Mouse (Mus musculus) common myeloid progenitor, adult 5-6 weeks (primary cell): ENCODE data around the gene Crybb1. TPM values are rescaled to one million over a fixed set of nuclear protein-coding genes. Genes with fewer than 3 reads are reported as not detected.

Source experiments
- ATAC-seq: replicated peaks from 2 replicates; pipeline ENCODE4 v1.8.0; 2016; ENCODE audit warnings: low read depth, mild to moderate bottlenecking, moderate TSS enrichment, inconsistent platforms; ENCODE audit not compliant: poor library complexity, severe bottlenecking
- total RNA-seq: library from RNA; stranded (forward); fragments of 200-1000, 187-1606 nt; gene quantifications from 2 replicates; pipeline ENCODE4 v1.2.3, GENCODE M21; 2017

The Crybb1 gene
- total RNA-seq, result not detected in 2 replicates

GRCm38 (mm10) chr5:112255426-112255825 is at the start of gene Crybb1:
Gene Crybb1, plus strand, starts transcription at chr5:112255815.
- ATAC-seq, result no peak

DNA sequence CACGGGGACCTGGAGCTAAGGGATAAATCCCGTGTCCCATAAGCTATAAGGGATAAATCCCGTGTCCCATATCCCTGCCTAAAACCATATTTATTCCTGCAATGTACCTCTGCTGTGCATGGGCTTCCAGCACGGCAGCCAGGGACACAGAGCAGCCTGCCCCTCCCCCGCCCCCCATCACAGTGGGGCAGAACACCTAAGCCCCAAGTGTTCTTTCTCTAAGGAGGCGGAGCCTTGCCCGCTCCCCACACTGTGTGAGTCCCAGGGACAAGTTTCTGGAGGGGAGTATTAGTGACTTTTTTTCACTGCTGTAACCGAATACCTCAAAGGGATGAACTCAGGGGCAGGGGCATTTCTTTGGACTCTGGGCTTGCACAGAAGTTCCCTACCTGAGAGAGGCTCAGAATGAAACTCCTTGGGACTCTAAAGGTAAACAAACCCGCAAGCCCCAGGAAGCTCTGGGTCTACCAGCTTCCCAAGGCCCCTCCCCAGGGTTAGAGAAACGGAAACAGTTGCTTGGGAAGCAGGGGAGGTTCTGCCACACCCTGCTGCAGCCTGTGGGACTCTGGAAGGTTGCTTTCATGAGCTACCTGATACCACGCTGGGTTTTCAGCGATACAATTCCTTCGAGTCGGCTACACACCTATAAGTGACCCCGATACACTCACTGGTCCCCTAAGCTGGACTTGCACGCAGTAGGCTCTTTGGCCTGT is 48.9 kb upstream of the Crybb1 start:
- no peak for ATAC-seq

- no peak for ATAC-seq
Measured at GRCm38 (mm10) chr5:112208321-112208720, 47.3 kb upstream of the Crybb1 start.

DNA sequence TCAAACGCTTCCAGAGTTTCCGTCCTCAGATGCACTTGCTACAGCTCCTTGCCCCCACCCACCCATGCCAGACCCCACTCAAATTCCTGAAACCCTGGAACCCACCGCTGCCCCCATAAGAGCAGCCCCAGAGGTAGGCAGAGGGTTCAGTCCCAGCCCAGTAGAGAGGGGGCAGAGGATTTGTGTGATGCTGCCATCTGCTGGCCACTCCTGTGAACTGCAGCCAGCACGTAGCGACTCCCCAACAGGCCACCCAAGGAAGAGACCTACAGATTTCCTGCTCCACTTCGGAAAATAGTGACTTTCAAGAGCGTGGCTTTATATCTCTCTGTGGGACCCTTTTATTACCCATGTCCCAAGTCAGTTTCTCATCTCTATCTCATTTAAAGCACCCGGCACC is 45.5 kb upstream of the Crybb1 start:
- ATAC-seq, result peak; percentile 66

- ATAC-seq, result no peak
Measured at GRCm38 (mm10) chr5:112211911-112212310, 43.7 kb upstream of the Crybb1 start.

GRCm38 (mm10) chr5:112212711-112213264 is 42.8 kb upstream of the Crybb1 start:
- ATAC-seq, result no peak

DNA sequence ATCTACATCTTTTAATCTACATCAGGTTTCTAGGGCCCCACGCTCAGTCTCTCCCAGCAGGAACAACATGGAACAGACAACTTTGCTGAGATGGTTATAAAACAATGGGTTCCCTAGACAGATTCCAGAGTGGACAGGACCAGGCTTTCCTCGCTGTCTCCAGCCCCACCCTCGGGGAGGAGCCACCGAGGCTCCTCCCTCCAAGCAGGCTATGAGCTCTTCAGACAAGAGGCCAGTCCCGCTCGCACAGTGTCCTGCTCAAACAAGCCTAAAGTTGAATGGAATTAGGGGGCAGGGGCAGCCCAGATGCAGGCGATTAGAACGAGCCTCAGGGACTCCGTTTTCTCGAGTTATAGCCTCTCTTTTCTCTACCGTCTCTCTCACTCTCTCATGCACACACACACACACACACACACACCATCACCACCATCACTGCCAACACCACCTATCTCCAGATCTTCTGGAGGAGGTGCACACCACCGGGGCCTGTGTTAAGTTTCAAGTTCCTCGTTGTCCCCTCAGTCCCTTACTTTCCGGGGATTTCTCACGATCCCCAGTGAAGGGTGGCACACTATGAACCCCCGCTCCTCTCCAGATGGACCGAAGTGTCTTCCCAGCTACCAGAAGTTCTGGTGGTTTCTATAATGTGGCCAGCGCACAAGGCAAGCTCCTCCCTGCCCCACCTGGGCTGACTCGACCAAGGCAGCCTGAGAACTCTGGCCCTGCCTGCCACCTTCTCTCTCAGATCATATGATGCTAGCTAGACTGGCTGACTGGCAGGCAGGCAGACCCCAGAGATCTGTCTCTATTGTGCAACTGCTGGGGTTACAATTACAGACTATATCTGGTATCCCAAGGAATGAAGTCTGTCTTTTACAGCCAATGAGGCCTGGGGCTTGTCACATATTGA is 42.0 kb upstream of the Crybb1 start:
- ATAC-seq, result no peak

DNA sequence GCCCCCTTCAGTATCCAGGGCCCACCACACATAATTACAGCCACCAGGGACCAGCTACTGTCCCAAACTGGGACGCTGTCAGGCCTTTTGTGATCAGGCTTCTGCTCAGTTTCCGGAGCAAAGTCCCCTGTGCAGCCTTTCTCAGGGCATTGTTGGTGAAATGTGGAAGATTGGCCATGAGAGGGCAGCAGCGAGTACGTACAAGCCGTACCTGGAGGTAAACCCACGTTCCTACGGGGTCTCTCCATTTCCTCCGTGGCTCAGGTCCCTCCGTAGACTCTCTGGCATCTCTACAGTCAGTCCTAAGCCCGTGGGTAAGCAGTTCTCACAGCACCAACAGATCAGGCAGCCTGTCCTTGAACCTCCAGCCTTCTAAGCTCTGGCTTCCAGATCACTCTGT is 41.2 kb upstream of the Crybb1 start:
- peak; percentile 77 for ATAC-seq

- ATAC-seq, result no peak
Measured at GRCm38 (mm10) chr5:112215291-112215751, 40.3 kb upstream of the Crybb1 start.

DNA sequence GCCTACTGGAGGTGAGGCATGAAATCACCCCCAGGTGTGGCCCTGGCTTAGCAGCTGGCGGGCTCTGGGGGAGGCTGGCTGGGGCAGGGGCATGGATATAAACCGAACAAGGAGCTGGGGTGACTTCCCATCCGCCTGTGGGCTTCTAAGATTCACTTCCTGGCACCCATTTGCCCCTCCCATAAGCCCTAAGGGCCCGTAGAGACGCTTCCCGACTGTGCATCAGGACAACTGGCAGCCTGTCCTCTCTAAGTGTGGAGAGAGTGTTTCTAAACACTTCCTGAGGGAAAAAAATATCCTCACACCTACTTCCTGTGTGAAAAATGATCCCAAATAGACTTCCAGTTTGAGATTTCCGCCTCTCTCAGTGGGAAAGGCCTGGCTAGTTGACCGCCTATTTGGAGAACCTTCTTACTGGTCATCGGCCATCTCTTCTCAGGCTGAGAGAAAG is 39.8 kb upstream of the Crybb1 start:
- ATAC-seq, result no peak

DNA sequence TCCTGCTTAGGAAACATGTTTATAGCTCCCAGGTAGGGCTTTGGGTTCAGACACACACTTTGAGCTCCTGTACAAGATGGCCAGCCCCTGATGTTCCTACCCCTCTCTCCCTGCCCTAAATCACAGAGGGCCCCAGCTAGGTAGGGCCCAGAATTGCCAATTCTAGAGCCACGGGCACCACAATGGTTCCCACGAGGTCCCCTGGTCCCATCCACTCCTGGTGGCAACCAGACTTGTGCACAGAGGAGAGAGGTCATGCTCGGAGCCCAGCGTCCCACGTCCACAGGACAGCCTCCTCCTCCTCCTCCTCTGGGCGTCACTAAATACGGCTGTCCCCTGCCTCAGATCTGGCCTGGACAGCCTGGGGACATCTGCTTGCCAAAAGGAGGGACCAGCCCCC is 39.3 kb upstream of the Crybb1 start:
- ATAC-seq, result no peak

GRCm38 (mm10) chr5:112217031-112217430 is 38.6 kb upstream of the Crybb1 start:
- ATAC-seq, result no peak

DNA sequence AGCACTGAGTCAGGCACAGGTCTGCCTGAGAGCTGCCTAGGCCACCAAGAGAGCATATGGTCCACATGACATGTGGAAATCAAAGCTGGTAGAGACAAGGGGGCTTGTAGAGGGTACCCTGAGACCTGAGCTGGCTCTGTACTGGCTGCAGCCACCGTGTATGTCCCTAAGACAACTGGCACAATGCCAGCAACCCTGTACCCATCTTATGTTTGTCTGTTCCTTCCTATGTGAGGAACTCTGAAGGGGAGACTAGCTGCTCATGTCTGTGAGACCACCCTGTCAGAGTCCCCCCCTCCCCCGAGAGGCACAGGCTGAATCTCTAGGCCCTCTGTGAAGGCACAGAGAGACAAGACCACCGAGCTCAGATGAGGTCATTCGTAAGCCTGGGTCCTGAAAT is 36.9 kb upstream of the Crybb1 start:
- ATAC-seq, result no peak

GRCm38 (mm10) chr5:112219398-112219797 is 36.2 kb upstream of the Crybb1 start:
- peak; percentile 64 for ATAC-seq

DNA sequence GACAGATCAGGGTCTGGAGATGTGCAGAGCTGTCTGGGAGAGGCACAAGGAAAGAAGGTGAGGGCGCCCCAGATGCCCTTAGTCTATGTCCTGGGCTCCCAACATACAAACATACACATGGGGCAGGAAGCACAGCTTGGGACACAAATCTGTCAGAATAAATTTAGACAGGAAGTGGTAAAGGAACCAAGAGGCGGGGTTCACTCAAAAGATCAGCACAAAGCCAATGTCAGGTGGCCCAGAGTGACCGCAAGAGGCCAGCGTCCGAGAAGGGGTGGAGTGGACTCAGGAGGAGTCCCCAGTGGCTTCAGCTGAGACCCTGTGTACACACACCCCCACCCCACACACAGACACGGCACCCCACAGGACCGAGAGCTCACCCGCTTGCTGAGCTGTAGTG is 35.4 kb upstream of the Crybb1 start:
- peak; percentile 65 for ATAC-seq

DNA sequence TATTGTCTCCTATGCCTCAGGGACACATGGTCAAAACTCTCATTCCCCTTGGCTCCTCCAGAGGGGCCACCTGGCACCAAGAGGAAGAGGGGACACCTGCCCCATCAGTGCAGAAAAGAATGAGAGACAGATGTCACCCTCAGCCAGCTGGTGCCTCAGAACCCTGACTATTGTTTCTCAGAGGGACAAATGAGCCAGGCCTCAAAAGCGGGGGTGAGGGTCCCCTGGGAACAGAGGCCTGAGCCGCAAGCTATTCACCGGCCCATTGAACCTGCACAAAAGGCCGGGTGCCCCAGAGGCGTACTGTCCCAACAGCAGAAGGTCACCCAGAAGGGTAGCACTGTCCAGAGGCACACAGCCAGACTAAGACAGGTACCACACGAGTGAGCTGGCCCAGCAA is 30.0 kb upstream of the Crybb1 start:
- no peak for ATAC-seq

DNA sequence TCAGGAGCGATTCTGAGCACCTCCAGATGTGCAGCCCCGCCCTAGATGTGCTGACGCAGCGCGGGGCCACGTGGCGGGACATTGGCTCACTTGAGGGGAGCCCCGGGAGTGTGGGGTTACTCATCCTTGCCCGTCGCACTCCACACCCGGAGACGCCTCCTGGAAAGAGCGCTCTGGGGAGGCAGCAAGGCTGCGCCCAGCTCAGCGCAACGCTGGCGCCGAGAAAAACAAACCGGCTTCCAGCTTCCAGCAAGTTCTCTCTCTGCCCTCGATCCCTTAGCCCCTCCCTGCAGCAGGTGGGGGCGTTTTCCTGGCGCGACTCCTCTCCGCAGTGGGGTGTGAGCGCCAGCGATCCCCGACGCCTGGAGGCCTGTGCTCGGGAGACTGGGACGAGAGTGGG is 28.3 kb upstream of the Crybb1 start:
- ATAC-seq, result no peak; the same call in 1 of the 2 replicates

GRCm38 (mm10) chr5:112227898-112228239 is 27.7 kb upstream of the Crybb1 start:
- no peak for ATAC-seq

DNA sequence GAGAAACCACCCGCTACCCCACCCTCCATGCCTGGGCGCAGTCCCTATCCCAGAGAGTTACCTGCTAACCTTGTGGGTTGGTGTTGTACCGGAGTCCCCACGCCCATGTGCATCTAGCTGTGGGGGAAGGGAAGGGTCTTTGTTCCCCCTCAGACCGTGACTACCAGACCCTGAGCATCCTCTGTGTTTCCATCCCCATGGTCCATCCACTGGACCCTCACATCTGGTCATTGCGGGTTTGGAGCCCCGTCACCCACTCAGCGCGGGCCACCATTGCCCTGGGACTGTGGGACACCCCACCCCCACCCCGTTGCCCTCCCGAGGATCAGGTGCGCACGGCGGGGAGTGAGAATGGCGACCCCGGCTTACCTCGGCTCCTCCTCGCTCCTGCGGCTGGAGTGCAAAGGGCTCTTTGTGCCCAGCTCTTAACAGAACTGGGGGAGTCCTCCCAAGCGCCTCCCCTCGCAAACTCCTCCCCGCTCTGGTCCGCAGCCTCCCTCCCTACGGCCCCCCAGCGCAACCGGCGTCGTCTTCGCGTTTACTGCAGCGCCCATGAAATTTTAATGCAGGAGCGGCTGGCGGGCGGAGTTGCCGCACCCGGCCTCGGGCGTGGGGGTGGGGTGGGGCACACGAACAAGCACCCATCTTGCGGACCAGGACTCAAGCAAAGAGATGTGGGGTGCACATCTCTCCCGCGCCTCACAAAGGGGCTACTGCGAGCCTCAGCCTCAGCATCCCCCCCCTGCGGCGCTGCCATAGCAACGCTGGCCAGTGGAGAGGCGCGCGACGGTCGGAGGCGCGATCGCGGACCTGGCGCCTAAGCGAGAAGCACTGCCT is 27.2 kb upstream of the Crybb1 start:
- no peak for ATAC-seq

DNA sequence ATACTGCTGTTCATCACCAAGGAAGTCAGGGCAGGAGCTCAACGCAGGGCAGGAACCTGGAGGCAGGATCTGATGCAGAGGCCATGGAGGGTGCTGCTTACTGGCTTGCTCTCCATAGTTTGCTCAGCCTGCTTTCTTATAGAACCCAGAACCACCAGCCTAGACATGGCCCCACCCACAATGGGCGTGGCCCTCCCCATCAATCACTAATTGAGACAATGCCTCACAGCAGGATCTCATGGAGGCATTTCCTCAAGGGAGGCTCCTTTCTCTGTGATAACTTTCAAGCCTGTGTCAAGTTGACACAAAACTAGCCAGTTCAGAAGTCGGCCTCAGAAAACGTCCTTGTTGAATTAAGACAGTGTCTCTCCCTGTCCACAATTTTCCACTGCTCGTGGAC is 19.8 kb upstream of the Crybb1 start:
- no peak for ATAC-seq
